8 mouse cellular contexts compared by ENCODE assay signal in genomic region chr3:109124091-109124490, GRCm38 (mm10). TPM values are rescaled to one million over a fixed set of nuclear protein-coding genes. Genes with fewer than 3 reads are reported as not detected.
DNase-seq lines count a peak whose midpoint lies in the region; ATAC-seq lines count a peak whose summit lies in the region.

No protein-coding gene starts in this region.

- no peaks in the 10 kb centered on the region for H3K9me3 ChIP-seq in kidney, embryonic 16.5 days (ENCODE audit: low read length)
- no peaks in the 10 kb centered on the region for H3K9me3 ChIP-seq in embryonic facial prominence, embryonic 14.5 days (ENCODE audit: control insufficient read depth, low read length)

- H3K4me2 ChIP-seq in kidney, embryonic 16.5 days (replicated peaks; ENCODE audit: low read depth, low read length): peak overlapping the region; percentile 60
- peak overlapping the region; percentile 60 for H3K4me2 ChIP-seq in embryonic facial prominence, embryonic 14.5 days (ENCODE audit: low read depth, low read length)

- 51% methylated on average over 4 of the region's 4 CpGs for WGBS in kidney, embryonic 16.5 days
- 26% methylated on average over 4 of the region's 4 CpGs for WGBS in embryonic facial prominence, embryonic 14.5 days

- peak overlapping the region; percentile 22; the same call in 1 of the 2 replicates for H3K9ac ChIP-seq in kidney, embryonic 16.5 days (replicated peaks; ENCODE audit: low read length)
- peak overlapping the region; percentile 95; the same call in 1 of the 2 replicates for H3K9ac ChIP-seq in embryonic facial prominence, embryonic 14.5 days (ENCODE audit: low read depth, low read length)

- DNase-seq in kidney, adult 8-10 months: no peak
- DNase-seq in embryonic facial prominence, embryonic 14.5 days (ENCODE audit: low spot score): no peak
- peak; percentile 49 for DNase-seq in induced T-regulatory cell, adult 2 months (ENCODE audit: low read depth)
- peak; percentile 10 to 39 for DNase-seq in natural killer cell, adult 2 months (ENCODE audit: low spot score in 2 of 2)
- no peak for DNase-seq in left cerebral cortex, adult 8-10 months (ENCODE audit: low spot score in 2 of 2)
- no peak for DNase-seq in cerebellum, adult 9-10 months
- DNase-seq in layer of hippocampus, adult 9-10 months (ENCODE audit: low spot score): no peak

- H3K36me3 ChIP-seq in kidney, embryonic 16.5 days (ENCODE audit: insufficient read depth, low read length): peaks cover 4% of the 10 kb centered on the region; the same call in 1 of the 2 replicates
- H3K36me3 ChIP-seq in embryonic facial prominence, embryonic 14.5 days (ENCODE audit: control insufficient read depth, insufficient read depth, low read length): peaks cover 11% of the 10 kb centered on the region; the same call in 1 of the 2 replicates

- H3K4me3 ChIP-seq in kidney, embryonic 16.5 days (ENCODE audit: low read length): peak overlapping the region; percentile 88
- peak overlapping the region; percentile 86 for H3K4me3 ChIP-seq in embryonic facial prominence, embryonic 14.5 days (ENCODE audit: low read depth, low read length)

- no peaks in the 10 kb centered on the region for H3K27me3 ChIP-seq in kidney, embryonic 16.5 days (ENCODE audit: insufficient read depth, low read length)
- H3K27me3 ChIP-seq in embryonic facial prominence, embryonic 14.5 days (replicated peaks; ENCODE audit: control insufficient read depth, insufficient read depth, low read length): no peaks in the 10 kb centered on the region

- H3K4me1 ChIP-seq in kidney, embryonic 16.5 days (ENCODE audit: insufficient read depth, low read length): peaks cover 14% of the 10 kb centered on the region
- H3K4me1 ChIP-seq in embryonic facial prominence, embryonic 14.5 days (ENCODE audit: control insufficient read depth, insufficient read depth, low read length): peaks cover 13% of the 10 kb centered on the region; the same call in 1 of the 2 replicates

- no peak overlapping the region for H3K27ac ChIP-seq in kidney, embryonic 16.5 days (ENCODE audit: low read length)
- peak overlapping the region; percentile 91; the same call in 1 of the 2 replicates for H3K27ac ChIP-seq in embryonic facial prominence, embryonic 14.5 days (replicated peaks; ENCODE audit: low read depth, low read length)

- ATAC-seq in kidney, embryonic 16.5 days (ENCODE audit: low FRiP score, low TSS enrichment): no peak
- ATAC-seq in embryonic facial prominence, embryonic 14.5 days (ENCODE audit: low read depth): no peak

RNA-seq across cellular contexts. Expression of gene Slc25a24, which starts 1.1 kb away (rescaled TPM):
- polyA plus RNA-seq in kidney, embryonic 16.5 days (2015; fragmentation: Nextera tagmentation; extraction: Ambion mirVana): 21.0 and 22.8 TPM in 2 replicates
- 47.1 and 54.1 TPM in 2 replicates for polyA plus RNA-seq in embryonic facial prominence, embryonic 14.5 days (2014; fragmentation: Nextera tagmentation; extraction: Ambion mirVana)
- 1 to 10 TPM; 1.9 to 3.7 (median 2.1) TPM for total RNA-seq in left cerebral cortex, adult 8-10 months (2022)

RNA-seq across cellular contexts. Expression of gene Slc25a54, which starts 43.8 kb away (rescaled TPM):
- not detected in 2 replicates for polyA plus RNA-seq in kidney, embryonic 16.5 days (2015; fragmentation: Nextera tagmentation; extraction: Ambion mirVana)
- not detected in 2 replicates for polyA plus RNA-seq in embryonic facial prominence, embryonic 14.5 days (2014; fragmentation: Nextera tagmentation; extraction: Ambion mirVana)
- total RNA-seq in left cerebral cortex, adult 8-10 months (2022): not detected

Comparison
In these comparisons a context has a peak if more than half of its experiments do, and no peak if none do; other contexts are left out.
1. DNase-seq: peak in induced T-regulatory cell, adult 2 months (single experiment) and natural killer cell, adult 2 months (2 of 2); none in kidney, adult 8-10 months (0 of 2), embryonic facial prominence, embryonic 14.5 days (single experiment), left cerebral cortex, adult 8-10 months (0 of 2), cerebellum, adult 9-10 months (single experiment) and layer of hippocampus, adult 9-10 months (single experiment).